Mouse (Mus musculus) olfactory bulb, adult 2 months (tissue): Measurements from ENCODE around the gene Arl5c.

Experiments
- CTCF ChIP-seq: fragments of 200-500 bp; IDR thresholded peaks from 2 replicates; pipeline ENCODE4 v1.5.1; 2012; ENCODE audit warnings: low read depth, mild to moderate bottlenecking, low read length, moderate library complexity; ENCODE audit not compliant: insufficient read depth
- POLR2A ChIP-seq: fragments of 200-500 bp; IDR thresholded peaks from 2 replicates; pipeline ENCODE4 v1.6.1; 2012; ENCODE audit warnings: mild to moderate bottlenecking, low read depth, low read length, moderate library complexity; ENCODE audit not compliant: insufficient read depth

- TF ChIP-seq POLR2A, result no peak
- TF ChIP-seq CTCF, result no peak
Observed at GRCm38 (mm10) chr11:98026248-98026569, 30.2 kb upstream of the Arl5c start.
